Mouse (Mus musculus) right cerebral cortex, postnatal 4 days (tissue): ENCODE data around the gene Myo1d.

Source experiments
- DNase-seq: peaks from one replicate; pipeline ENCODE4 v3.0.0-alpha.2; 2022

Gene Myo1d

GRCm38 (mm10) chr11:80779527-80780344 lies at the start of gene Myo1d:
TSS of gene Myo1d (minus strand) at chr11:80780025.
- DNase-seq, result peak; percentile 85

GRCm38 (mm10) chr11:80821794-80822193 lies 42.0 kb upstream of the Myo1d start:
- DNase-seq, result no peak

- DNase-seq, result peak; percentile 54
Observed at GRCm38 (mm10) chr11:80821296-80821695, 41.5 kb upstream of the Myo1d start.

GRCm38 (mm10) chr11:80820085-80820484 lies 40.3 kb upstream of the Myo1d start:
- DNase-seq, result no peak

- peak; percentile 65 for DNase-seq
Observed at GRCm38 (mm10) chr11:80818060-80818697, 38.4 kb upstream of the Myo1d start.

- no peak for DNase-seq
Observed at GRCm38 (mm10) chr11:80815354-80815753, 35.5 kb upstream of the Myo1d start.

GRCm38 (mm10) chr11:80811156-80811555 lies 31.3 kb upstream of the Myo1d start:
- DNase-seq, result no peak

- DNase-seq, result peak; percentile 17
Observed at GRCm38 (mm10) chr11:80809993-80810821, 30.4 kb upstream of the Myo1d start, which contains the start of gene Tmem98. TSS of gene Tmem98 (plus strand) at chr11:80810175.

GRCm38 (mm10) chr11:80809666-80809992 lies 29.8 kb upstream of the Myo1d start:
- DNase-seq, result no peak

GRCm38 (mm10) chr11:80808551-80809070 lies 28.8 kb upstream of the Myo1d start:
- no peak for DNase-seq

- DNase-seq, result no peak
Observed at GRCm38 (mm10) chr11:80802706-80803105, 22.9 kb upstream of the Myo1d start.

GRCm38 (mm10) chr11:80799979-80800378 lies 20.2 kb upstream of the Myo1d start:
- DNase-seq, result no peak

- no peak for DNase-seq
Observed at GRCm38 (mm10) chr11:80795431-80795830, 15.6 kb upstream of the Myo1d start.

GRCm38 (mm10) chr11:80794290-80794689 lies 14.5 kb upstream of the Myo1d start:
- no peak for DNase-seq

GRCm38 (mm10) chr11:80793386-80793785 lies 13.6 kb upstream of the Myo1d start:
- DNase-seq, result no peak

- no peak for DNase-seq
Observed at GRCm38 (mm10) chr11:80791677-80792432, 12.0 kb upstream of the Myo1d start.

GRCm38 (mm10) chr11:80790413-80790812 lies 10.6 kb upstream of the Myo1d start:
- DNase-seq, result no peak

GRCm38 (mm10) chr11:80789647-80790240 lies 9.9 kb upstream of the Myo1d start:
- no peak for DNase-seq

- DNase-seq, result no peak
Observed at GRCm38 (mm10) chr11:80785672-80786071, 5.8 kb upstream of the Myo1d start.

- no peak for DNase-seq
Observed at GRCm38 (mm10) chr11:80784294-80784743, 4.5 kb upstream of the Myo1d start.

- no peak for DNase-seq
Observed at GRCm38 (mm10) chr11:80783460-80783859, 3.6 kb upstream of the Myo1d start.

GRCm38 (mm10) chr11:80781535-80781934 lies 1.7 kb upstream of the Myo1d start:
- no peak for DNase-seq
